Mouse (Mus musculus) E14TG2a.4 (cell line): ENCODE data around the gene Pck2.

ENCODE experiments used
- H3K27me3 ChIP-seq: 2 replicates; pipeline ENCODE4 v1.6.1; 2014; ENCODE audit warnings: low read length, control low read depth; ENCODE audit not compliant: insufficient read depth
- H3K36me3 ChIP-seq: 2 replicates; pipeline ENCODE4 v1.6.1; 2014; ENCODE audit warnings: low read length, control low read depth; ENCODE audit not compliant: insufficient read depth
- H3K4me1 ChIP-seq: replicated peaks from 2 replicates; pipeline ENCODE4 v1.6.1; 2014; ENCODE audit warnings: low read depth, low read length, control low read depth
- H3K4me3 ChIP-seq: replicated peaks from 2 replicates; pipeline ENCODE4 v1.5.1; 2014; ENCODE audit warnings: mild to moderate bottlenecking, low read length
- H3K9me3 ChIP-seq: 2 replicates; pipeline ENCODE4 v1.6.1; 2014; ENCODE audit warnings: low read length, control low read depth
- CTCF ChIP-seq: conservative IDR thresholded peaks from 2 replicates; pipeline ENCODE4 v1.5.1; 2014; ENCODE audit warnings: low read length
- NANOG ChIP-seq: IDR thresholded peaks from 2 replicates; pipeline ENCODE4 v1.6.1; 2014; ENCODE audit warnings: borderline replicate concordance, low read length, mixed read lengths
- POU5F1 ChIP-seq: IDR thresholded peaks from 2 replicates; pipeline ENCODE4 v1.6.1; 2014; ENCODE audit warnings: low read length, borderline replicate concordance

Gene Pck2

GRCm38 (mm10) chr14:55592226-55592625 lies 52.2 kb downstream of the Pck2 start:
- H3K4me1 ChIP-seq: peaks cover 52% of the 10 kb centered on the region
- H3K27me3 ChIP-seq: no peaks in the 10 kb centered on the region
- TF ChIP-seq CTCF (no peak), NANOG (no peak), POU5F1 (no peak)
- no peaks in the 10 kb centered on the region for H3K9me3 ChIP-seq
- peaks cover 59% of the 10 kb centered on the region for H3K36me3 ChIP-seq
- H3K4me3 ChIP-seq: peak overlapping the region; percentile 99

- no peaks in the 10 kb centered on the region for H3K9me3 ChIP-seq
- H3K27me3 ChIP-seq: no peaks in the 10 kb centered on the region
- H3K4me3 ChIP-seq: no peak overlapping the region
- H3K36me3 ChIP-seq: peaks cover 79% of the 10 kb centered on the region
- peaks cover 46% of the 10 kb centered on the region for H3K4me1 ChIP-seq
- no peak for TF ChIP-seq POU5F1
- TF ChIP-seq NANOG: no peak
- TF ChIP-seq CTCF: no peak
These were observed 56.1 kb downstream of the Pck2 start for GRCm38 (mm10) chr14:55596036-55596690.

GRCm38 (mm10) chr14:55598521-55599390 lies 58.7 kb downstream of the Pck2 start:
- no peak for TF ChIP-seq NANOG
- no peak for TF ChIP-seq POU5F1
- TF ChIP-seq CTCF: no peak
- Histone ChIP-seq H3K27me3 (no peaks in the 10 kb centered on the region), H3K9me3 (no peaks in the 10 kb centered on the region), H3K4me3 (no peak overlapping the region), H3K36me3 (peaks cover 97% of the 10 kb centered on the region), H3K4me1 (peaks cover 55% of the 10 kb centered on the region)
